Mouse (Mus musculus): ENCODE measurements at regions not wholly inside any gene's neighbourhood (a gene's known extent, or its start where the extent isn't known, plus 50 kb on each side); places are given as distances from the start of the nearest gene placed in this dataset.

- TF ChIP-seq MYOG (IDR thresholded peaks at IDR 0.05; ENCODE audit: control insufficient read depth, extremely low read depth, insufficient read length): no peak
- TF ChIP-seq CEBPB (IDR thresholded peaks at IDR 0.05; ENCODE audit: low read depth): no peak
- no peak for TF ChIP-seq MYOD1 (IDR thresholded peaks at IDR 0.05; ENCODE audit: control insufficient read depth, insufficient read length, low read depth)
- no peak for TF ChIP-seq CTCF (IDR thresholded peaks at IDR 0.05; ENCODE audit: control insufficient read depth, insufficient read depth, insufficient read length)
- TF ChIP-seq USF1 (IDR thresholded peaks at IDR 0.05; ENCODE audit: low read depth): no peak
- TF ChIP-seq FOSL1 (IDR thresholded peaks at IDR 0.05; ENCODE audit: insufficient read depth, low read length, poor library complexity, severe bottlenecking): no peak
- TF ChIP-seq MAX (IDR thresholded peaks at IDR 0.05): no peak
- no peaks in the 10 kb centered on the region for H3K27me3 ChIP-seq (ENCODE audit: control insufficient read depth, insufficient read depth, insufficient read length)
Measured at GRCm38 (mm10) chr15:67513722-67514121, 1013.0 kb upstream of the Lrrc6 start.

GRCm38 (mm10) chr15:67495001-67495658, 994.4 kb upstream of the Lrrc6 start:
- no peak overlapping the region for H3ac ChIP-seq (ENCODE audit: control insufficient read depth, insufficient read length, low read depth)
- H3K4me3 ChIP-seq (ENCODE audit: insufficient read depth, poor library complexity, severe bottlenecking): no peak overlapping the region
- no peak for TF ChIP-seq CEBPB (IDR thresholded peaks at IDR 0.05; ENCODE audit: low read depth)
- no peaks in the 10 kb centered on the region for H3K79me2 ChIP-seq (ENCODE audit: control insufficient read depth, insufficient read depth)
- no peaks in the 10 kb centered on the region for H3K36me3 ChIP-seq (ENCODE audit: control insufficient read depth, insufficient read depth)
- H3K27me3 ChIP-seq (ENCODE audit: control insufficient read depth, insufficient read depth, insufficient read length): no peaks in the 10 kb centered on the region
- H3K79me3 ChIP-seq (ENCODE audit: low read depth): no peaks in the 10 kb centered on the region

More at GRCm38 (mm10) chr15:67513722-67514121, 1013.0 kb upstream of the Lrrc6 start:
- H3ac ChIP-seq (ENCODE audit: control insufficient read depth, insufficient read length, low read depth): no peak overlapping the region
- no peaks in the 10 kb centered on the region for H3K36me3 ChIP-seq (ENCODE audit: control insufficient read depth, insufficient read depth)
- H3K79me3 ChIP-seq (ENCODE audit: low read depth): no peaks in the 10 kb centered on the region
- H3K4me3 ChIP-seq (ENCODE audit: insufficient read depth, poor library complexity, severe bottlenecking): no peak overlapping the region
- no peaks in the 10 kb centered on the region for H3K79me2 ChIP-seq (ENCODE audit: control insufficient read depth, insufficient read depth)

- H3K27me3 ChIP-seq (ENCODE audit: control insufficient read depth, insufficient read depth, insufficient read length): no peaks in the 10 kb centered on the region
- TF ChIP-seq MYOG (IDR thresholded peaks at IDR 0.05; ENCODE audit: control insufficient read depth, extremely low read depth, insufficient read length): no peak
- TF ChIP-seq MYOD1 (IDR thresholded peaks at IDR 0.05; ENCODE audit: control insufficient read depth, insufficient read length, low read depth): no peak
- H3K79me2 ChIP-seq (ENCODE audit: control insufficient read depth, insufficient read depth): no peaks in the 10 kb centered on the region
- H3K79me3 ChIP-seq (ENCODE audit: low read depth): no peaks in the 10 kb centered on the region
- H3ac ChIP-seq (ENCODE audit: control insufficient read depth, insufficient read length, low read depth): no peak overlapping the region
- no peaks in the 10 kb centered on the region for H3K36me3 ChIP-seq (ENCODE audit: control insufficient read depth, insufficient read depth)
- H3K4me3 ChIP-seq (ENCODE audit: insufficient read depth, poor library complexity, severe bottlenecking): no peak overlapping the region
Measured at GRCm38 (mm10) chr15:67481733-67482132, 981.0 kb upstream of the Lrrc6 start.

- Histone ChIP-seq H3K79me2 (ENCODE audit: control insufficient read depth, insufficient read depth) (no peaks in the 10 kb centered on the region), H3K36me3 (ENCODE audit: control insufficient read depth, insufficient read depth) (no peaks in the 10 kb centered on the region), H3K27me3 (ENCODE audit: control insufficient read depth, insufficient read depth, insufficient read length) (no peaks in the 10 kb centered on the region), H3K79me3 (ENCODE audit: low read depth) (no peaks in the 10 kb centered on the region), H3K4me3 (ENCODE audit: insufficient read depth, poor library complexity, severe bottlenecking) (no peak overlapping the region), H3ac (ENCODE audit: control insufficient read depth, insufficient read length, low read depth) (no peak overlapping the region)
- TF ChIP-seq FOSL1 (IDR thresholded peaks at IDR 0.05; ENCODE audit: insufficient read depth, low read length, poor library complexity, severe bottlenecking) (no peak), USF1 (IDR thresholded peaks at IDR 0.05; ENCODE audit: low read depth) (no peak), MAX (IDR thresholded peaks at IDR 0.05) (no peak), CTCF (IDR thresholded peaks at IDR 0.05; ENCODE audit: control insufficient read depth, insufficient read depth, insufficient read length) (no peak), MYOD1 (IDR thresholded peaks at IDR 0.05; ENCODE audit: control insufficient read depth, insufficient read length, low read depth) (no peak), CEBPB (IDR thresholded peaks at IDR 0.05; ENCODE audit: low read depth) (no peak), MYOG (IDR thresholded peaks at IDR 0.05; ENCODE audit: control insufficient read depth, extremely low read depth, insufficient read length) (no peak)
Measured at GRCm38 (mm10) chr15:67474325-67474724, 973.6 kb upstream of the Lrrc6 start.

DNA sequence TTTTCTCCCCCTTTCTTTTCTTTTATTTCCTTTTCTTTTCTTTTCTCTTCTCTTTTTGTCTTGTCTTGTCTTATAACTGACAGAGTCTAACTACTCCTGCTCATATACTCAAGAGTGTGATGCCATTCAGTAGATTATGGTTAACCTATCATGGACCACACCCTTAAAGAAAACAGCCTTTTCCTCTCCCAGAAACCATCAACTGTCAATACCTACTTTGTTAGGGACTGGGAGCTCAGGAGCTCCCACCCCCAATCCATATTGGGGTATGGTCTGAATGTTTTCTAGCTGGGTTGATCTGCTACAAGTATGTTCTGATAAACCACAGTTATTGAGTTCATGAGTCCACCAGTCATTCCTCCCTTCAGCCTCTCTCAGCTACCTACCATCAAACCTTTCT, 972.3 kb upstream of the Lrrc6 start:
- Histone ChIP-seq H3K79me2 (ENCODE audit: control insufficient read depth, insufficient read depth) (no peaks in the 10 kb centered on the region), H3ac (ENCODE audit: control insufficient read depth, insufficient read length, low read depth) (no peak overlapping the region), H3K79me3 (ENCODE audit: low read depth) (no peaks in the 10 kb centered on the region), H3K4me3 (ENCODE audit: insufficient read depth, poor library complexity, severe bottlenecking) (no peak overlapping the region), H3K36me3 (ENCODE audit: control insufficient read depth, insufficient read depth) (no peaks in the 10 kb centered on the region), H3K27me3 (ENCODE audit: control insufficient read depth, insufficient read depth, insufficient read length) (no peaks in the 10 kb centered on the region)
- no peak for TF ChIP-seq MAX (IDR thresholded peaks at IDR 0.05)
- TF ChIP-seq CEBPB (IDR thresholded peaks at IDR 0.05; ENCODE audit: low read depth): no peak
- TF ChIP-seq CTCF (IDR thresholded peaks at IDR 0.05; ENCODE audit: control insufficient read depth, insufficient read depth, insufficient read length): no peak
- TF ChIP-seq USF1 (IDR thresholded peaks at IDR 0.05; ENCODE audit: low read depth): no peak
- TF ChIP-seq MYOD1 (IDR thresholded peaks at IDR 0.05; ENCODE audit: control insufficient read depth, insufficient read length, low read depth): no peak
- TF ChIP-seq FOSL1 (IDR thresholded peaks at IDR 0.05; ENCODE audit: insufficient read depth, low read length, poor library complexity, severe bottlenecking): no peak
- TF ChIP-seq MYOG (IDR thresholded peaks at IDR 0.05; ENCODE audit: control insufficient read depth, extremely low read depth, insufficient read length): no peak

- H3K79me2 ChIP-seq (ENCODE audit: control insufficient read depth, insufficient read depth): no peaks in the 10 kb centered on the region
- no peak overlapping the region for H3K4me3 ChIP-seq (ENCODE audit: insufficient read depth, poor library complexity, severe bottlenecking)
- no peaks in the 10 kb centered on the region for H3K36me3 ChIP-seq (ENCODE audit: control insufficient read depth, insufficient read depth)
- H3K27me3 ChIP-seq (ENCODE audit: control insufficient read depth, insufficient read depth, insufficient read length): no peaks in the 10 kb centered on the region
- no peaks in the 10 kb centered on the region for H3K79me3 ChIP-seq (ENCODE audit: low read depth)
- TF ChIP-seq CTCF (IDR thresholded peaks at IDR 0.05; ENCODE audit: control insufficient read depth, insufficient read depth, insufficient read length) (no peak), FOSL1 (IDR thresholded peaks at IDR 0.05; ENCODE audit: insufficient read depth, low read length, poor library complexity, severe bottlenecking) (no peak), MYOG (IDR thresholded peaks at IDR 0.05; ENCODE audit: control insufficient read depth, extremely low read depth, insufficient read length) (no peak), CEBPB (IDR thresholded peaks at IDR 0.05; ENCODE audit: low read depth) (no peak), USF1 (IDR thresholded peaks at IDR 0.05; ENCODE audit: low read depth) (no peak), MYOD1 (IDR thresholded peaks at IDR 0.05; ENCODE audit: control insufficient read depth, insufficient read length, low read depth) (no peak), MAX (IDR thresholded peaks at IDR 0.05) (no peak)
- H3ac ChIP-seq (ENCODE audit: control insufficient read depth, insufficient read length, low read depth): no peak overlapping the region
Measured at GRCm38 (mm10) chr15:67471283-67471682, 970.6 kb upstream of the Lrrc6 start.
